Mouse (Mus musculus) midbrain, embryonic 11.5 days (tissue): ENCODE data around the gene Prss45. TPM values are rescaled to one million over a fixed set of nuclear protein-coding genes. Genes with fewer than 3 reads are reported as not detected.

Source experiments
- ATAC-seq: fragments of 200-750 bp; cut with Nextera tagmentation; 2 replicates; pipeline ENCODE4 v1.8.0; 2017; ENCODE audit warnings: moderate TSS enrichment, moderate library complexity; ENCODE audit not compliant: low FRiP score
- DNase-seq: peaks from one replicate; pipeline ENCODE4 v3.0.0; 2015; ENCODE audit warnings: low spot score; ENCODE audit errors: missing footprints
- H3K27ac ChIP-seq: fragments of 300-500 bp; sonication (generic); 2 replicates; pipeline ENCODE4 v1.5.1; 2014; ENCODE audit warnings: low read depth, low read length
- H3K27me3 ChIP-seq: fragments of 300-500 bp; sonication (generic); 2 replicates; pipeline ENCODE4 v1.6.1; 2014; ENCODE audit warnings: mild to moderate bottlenecking, low read length, moderate library complexity, mixed read lengths; ENCODE audit not compliant: control insufficient read depth, insufficient read depth
- H3K36me3 ChIP-seq: fragments of 300-500 bp; sonication (generic); 2 replicates; pipeline ENCODE4 v1.6.1; 2014; ENCODE audit warnings: mild to moderate bottlenecking, low read length, moderate library complexity, mixed read lengths; ENCODE audit not compliant: control insufficient read depth, insufficient read depth
- H3K4me1 ChIP-seq: fragments of 300-500 bp; sonication (generic); 2 replicates; pipeline ENCODE4 v1.6.1; 2014; ENCODE audit warnings: low read length; ENCODE audit not compliant: control insufficient read depth, insufficient read depth
- H3K4me2 ChIP-seq: fragments of 300-500 bp; sonication (generic); 2 replicates; pipeline ENCODE4 v1.6.1; 2014; ENCODE audit warnings: mild to moderate bottlenecking, moderate library complexity
- H3K4me3 ChIP-seq: fragments of 300-500 bp; sonication (generic); 2 replicates; pipeline ENCODE4 v1.5.1; 2014; ENCODE audit warnings: low read depth, low read length
- H3K9ac ChIP-seq: fragments of 300-500 bp; sonication (generic); 2 replicates; pipeline ENCODE4 v1.6.1; 2014; ENCODE audit warnings: low read length
- H3K9me3 ChIP-seq: fragments of 300-500 bp; sonication (generic); 2 replicates; pipeline ENCODE4 v1.6.1; 2016; ENCODE audit warnings: low read length; ENCODE audit not compliant: control insufficient read depth
- WGBS: fragments of 180-500 bp; shearing (Covaris S2); extraction: QIAGEN DNeasy Blood & Tissue Kit; methylation state at CpG from one replicate; pipeline ENCODE4 v1.1.7; 2014; 5-methylcytosine and 5-hydroxymethylcytosine counted together
- polyA plus RNA-seq: library from polyadenylated mRNA; unstranded; fragments of >200 nt; fragmentation: Nextera tagmentation; extraction: Ambion mirVana; gene quantifications from 2 replicates; pipeline ENCODE4 v1.2.1, GENCODE M21; 2014

Prss45 gene
- 0.14 TPM in 1 of 2 replicates, not detected in the other for polyA plus RNA-seq

- Histone ChIP-seq H3K4me1 (no peaks in the 10 kb centered on the region), H3K27ac (no peak within 1 kb of the TSS), H3K4me3 (no peak within 1 kb of the TSS), H3K27me3 (no peaks in the 10 kb centered on the region), H3K9me3 (no peaks in the 10 kb centered on the region), H3K36me3 (no peaks in the 10 kb centered on the region), H3K4me2 (no peak within 1 kb of the TSS), H3K9ac (no peak within 1 kb of the TSS; the same call in 1 of the 2 replicates)
- WGBS, result 80% methylated on average over 19 of the region's 19 CpGs
- ATAC-seq (no peak), DNase-seq (peak; percentile 78)
Observed at GRCm38 (mm10) chr9:110834411-110834810, at the start of gene Prss45. Gene Prss45, plus strand, starts transcription at chr9:110834588.

GRCm38 (mm10) chr9:110788169-110788568 is 46.2 kb upstream of the Prss45 start:
- H3K36me3 ChIP-seq, result no peaks in the 10 kb centered on the region
- H3K4me2 ChIP-seq, result no peak overlapping the region
- no peak overlapping the region for H3K9ac ChIP-seq
- no peak for DNase-seq
- H3K27me3 ChIP-seq, result no peaks in the 10 kb centered on the region
- no peaks in the 10 kb centered on the region; the same call in 1 of the 2 replicates for H3K9me3 ChIP-seq
- H3K4me3 ChIP-seq, result no peak overlapping the region
- ATAC-seq, result no peak
- WGBS, result 90% methylated on average over 3 of the region's 3 CpGs
- no peak overlapping the region for H3K27ac ChIP-seq
- H3K4me1 ChIP-seq, result no peaks in the 10 kb centered on the region

- H3K27me3 ChIP-seq, result no peaks in the 10 kb centered on the region
- WGBS, result 76% methylated on average over 4 of the region's 4 CpGs
- H3K9ac ChIP-seq, result no peak overlapping the region
- H3K4me3 ChIP-seq, result no peak overlapping the region
- H3K27ac ChIP-seq, result no peak overlapping the region
- no peaks in the 10 kb centered on the region; the same call in 1 of the 2 replicates for H3K9me3 ChIP-seq
- H3K4me1 ChIP-seq, result no peaks in the 10 kb centered on the region
- H3K4me2 ChIP-seq, result no peak overlapping the region
- H3K36me3 ChIP-seq, result no peaks in the 10 kb centered on the region
- no peak for DNase-seq
- no peak for ATAC-seq
Observed at GRCm38 (mm10) chr9:110790462-110790861, 43.9 kb upstream of the Prss45 start.

GRCm38 (mm10) chr9:110797013-110797412 is 37.4 kb upstream of the Prss45 start:
- Histone ChIP-seq H3K4me3 (no peak overlapping the region), H3K36me3 (no peaks in the 10 kb centered on the region), H3K27ac (no peak overlapping the region), H3K9me3 (no peaks in the 10 kb centered on the region), H3K4me2 (no peak overlapping the region), H3K9ac (no peak overlapping the region), H3K27me3 (no peaks in the 10 kb centered on the region), H3K4me1 (no peaks in the 10 kb centered on the region)
- DNase-seq (no peak), ATAC-seq (no peak)
- WGBS, result 84% methylated on average over 10 of the region's 10 CpGs

GRCm38 (mm10) chr9:110797866-110798265 is 36.5 kb upstream of the Prss45 start, which contains the start of gene Prss42:
Gene Prss42, plus strand, starts transcription at chr9:110798166.
- WGBS, result 94% methylated on average over 14 of the region's 14 CpGs
- Histone ChIP-seq H3K9ac (no peak within 1 kb of the TSS), H3K36me3 (no peaks in the 10 kb centered on the region), H3K27me3 (no peaks in the 10 kb centered on the region), H3K27ac (no peak within 1 kb of the TSS), H3K4me3 (no peak within 1 kb of the TSS), H3K4me1 (no peaks in the 10 kb centered on the region), H3K4me2 (no peak within 1 kb of the TSS), H3K9me3 (no peaks in the 10 kb centered on the region)
- DNase-seq (no peak), ATAC-seq (no peak)

- no peaks in the 10 kb centered on the region for H3K4me1 ChIP-seq
- H3K9ac ChIP-seq, result no peak overlapping the region
- no peaks in the 10 kb centered on the region for H3K36me3 ChIP-seq
- ATAC-seq (no peak), DNase-seq (no peak)
- H3K4me3 ChIP-seq, result no peak overlapping the region
- H3K4me2 ChIP-seq, result no peak overlapping the region
- H3K27ac ChIP-seq, result no peak overlapping the region
- no peaks in the 10 kb centered on the region for H3K9me3 ChIP-seq
- no peaks in the 10 kb centered on the region for H3K27me3 ChIP-seq
- WGBS, result 87% methylated on average over 8 of the region's 8 CpGs
Observed at GRCm38 (mm10) chr9:110800834-110801479, 33.4 kb upstream of the Prss45 start.

- Histone ChIP-seq H3K4me3 (no peak overlapping the region), H3K9me3 (no peaks in the 10 kb centered on the region), H3K36me3 (no peaks in the 10 kb centered on the region), H3K4me2 (no peak overlapping the region), H3K27me3 (no peaks in the 10 kb centered on the region), H3K9ac (no peak overlapping the region), H3K27ac (no peak overlapping the region), H3K4me1 (no peaks in the 10 kb centered on the region)
- ATAC-seq, result no peak
- no peak for DNase-seq
- WGBS, result 68% methylated on average over 4 of the region's 4 CpGs
Observed at GRCm38 (mm10) chr9:110803294-110803693, 31.1 kb upstream of the Prss45 start.

- Histone ChIP-seq H3K36me3 (no peaks in the 10 kb centered on the region), H3K9ac (no peak overlapping the region), H3K9me3 (no peaks in the 10 kb centered on the region), H3K27ac (no peak overlapping the region), H3K27me3 (no peaks in the 10 kb centered on the region), H3K4me2 (no peak overlapping the region), H3K4me1 (no peaks in the 10 kb centered on the region), H3K4me3 (no peak overlapping the region)
- ATAC-seq (no peak), DNase-seq (no peak)
- 92% methylated on average over 4 of the region's 4 CpGs for WGBS
Observed at GRCm38 (mm10) chr9:110810051-110810450, 24.3 kb upstream of the Prss45 start.

- no peaks in the 10 kb centered on the region for H3K27me3 ChIP-seq
- H3K4me2 ChIP-seq, result no peak within 1 kb of the TSS
- no peaks in the 10 kb centered on the region for H3K9me3 ChIP-seq
- H3K27ac ChIP-seq, result no peak within 1 kb of the TSS
- ATAC-seq (no peak), DNase-seq (no peak)
- H3K4me1 ChIP-seq, result no peaks in the 10 kb centered on the region
- no peak within 1 kb of the TSS for H3K4me3 ChIP-seq
- 62% methylated on average over 18 of the region's 18 CpGs for whole genome bisulfite sequencing
- no peak within 1 kb of the TSS for H3K9ac ChIP-seq
- H3K36me3 ChIP-seq, result no peaks in the 10 kb centered on the region
Observed at GRCm38 (mm10) chr9:110813789-110814188, 20.6 kb upstream of the Prss45 start, which contains the start of gene Prss44. Gene Prss44, plus strand, starts transcription at chr9:110813994.
